Mouse (Mus musculus) stomach, postnatal 0 days (tissue): ENCODE results near the gene Gm10197. TPM values are rescaled to one million over a fixed set of nuclear protein-coding genes. Genes with fewer than 3 reads are reported as not detected.

Experiments
- ATAC-seq: fragments of 200-750 bp; cut with Nextera tagmentation; 2 replicates; pipeline ENCODE4 v1.8.0; 2017; ENCODE audit not compliant: low FRiP score, low TSS enrichment
- DNase-seq: peaks from one replicate; pipeline ENCODE4 v3.0.0-alpha.2; 2016; ENCODE audit warnings: low spot score
- H3K27ac ChIP-seq: fragments of 300-500 bp; sonication (generic); replicated peaks from 2 replicates; pipeline ENCODE4 v1.5.1; 2014; ENCODE audit warnings: mild to moderate bottlenecking, control low read depth
- H3K27me3 ChIP-seq: fragments of 300-500 bp; sonication (generic); 2 replicates; pipeline ENCODE4 v1.6.1; 2014; ENCODE audit warnings: low read length; ENCODE audit not compliant: control insufficient read depth, insufficient read depth
- H3K36me3 ChIP-seq: fragments of 300-500 bp; sonication (generic); 2 replicates; pipeline ENCODE4 v1.6.1; 2014; ENCODE audit warnings: low read length, mixed read lengths; ENCODE audit not compliant: control insufficient read depth, insufficient read depth
- H3K4me1 ChIP-seq: fragments of 300-500 bp; sonication (generic); replicated peaks from 2 replicates; pipeline ENCODE4 v1.6.1; 2014; ENCODE audit warnings: antibody characterized with exemption; ENCODE audit not compliant: control insufficient read depth, insufficient read depth
- H3K4me2 ChIP-seq: fragments of 300-500 bp; sonication (generic); replicated peaks from 2 replicates; pipeline ENCODE4 v1.6.1; 2014; ENCODE audit warnings: low read depth, mild to moderate bottlenecking, control low read depth, moderate library complexity
- H3K4me3 ChIP-seq: fragments of 300-500 bp; sonication (generic); 2 replicates; pipeline ENCODE4 v1.5.1; 2014; ENCODE audit warnings: low read depth, low read length, control low read depth
- H3K9ac ChIP-seq: fragments of 300-500 bp; sonication (generic); 2 replicates; pipeline ENCODE4 v1.6.1; 2014; ENCODE audit warnings: mild to moderate bottlenecking, low read length, control low read depth, mixed read lengths
- H3K9me3 ChIP-seq: fragments of 300-500 bp; sonication (generic); 2 replicates; pipeline ENCODE4 v1.6.1; 2016; ENCODE audit warnings: low read length; ENCODE audit not compliant: control insufficient read depth
- CTCF ChIP-seq: IDR thresholded peaks from 2 replicates; pipeline ENCODE4 v1.5.1; 2016; ENCODE audit warnings: antibody characterized with exemption, low read depth, mild to moderate bottlenecking, moderate library complexity
- EP300 ChIP-seq: optimal IDR thresholded peaks from 2 replicates; pipeline ENCODE3; 2016; ENCODE audit warnings: antibody characterized with exemption
- WGBS: fragments of 180-500 bp; shearing (Covaris S2); extraction: QIAGEN DNeasy Blood & Tissue Kit; methylation state at CpG from one replicate; pipeline ENCODE4 v1.1.7; 2014; 5-methylcytosine and 5-hydroxymethylcytosine counted together
- polyA plus RNA-seq: library from polyadenylated mRNA; unstranded; fragments of >200 nt; fragmentation: Nextera tagmentation; extraction: Ambion mirVana; gene quantifications from 2 replicates; pipeline ENCODE4 v1.2.1, GENCODE M21; 2015

The Gm10197 gene
- polyA plus RNA-seq, 1 experiment from 2014 or later = not detected

- no peak overlapping the region for H3K4me3 ChIP-seq
- H3K27me3 ChIP-seq = no peaks in the 10 kb centered on the region
- H3K9ac ChIP-seq = no peak overlapping the region
- DNase-seq = no peak
- H3K9me3 ChIP-seq = no peaks in the 10 kb centered on the region
- H3K4me2 ChIP-seq = no peak overlapping the region
- no peaks in the 10 kb centered on the region; the same call in 1 of the 2 replicates for H3K4me1 ChIP-seq
- peak; percentile 47 for ATAC-seq
- no peak for TF ChIP-seq CTCF
- no peak for TF ChIP-seq EP300
- peak overlapping the region; percentile 56; the same call in 1 of the 2 replicates for H3K27ac ChIP-seq
- H3K36me3 ChIP-seq = no peaks in the 10 kb centered on the region
- 19% methylated on average over 6 of the region's 6 CpGs for WGBS
Observed at GRCm38 (mm10) chr19:53412149-53412848, 40.7 kb upstream of the Gm10197 start.

GRCm38 (mm10) chr19:53409663-53410307 lies 38.2 kb upstream of the Gm10197 start:
- TF ChIP-seq CTCF (no peak), EP300 (no peak)
- 58% methylated on average over 17 of the region's 17 CpGs for WGBS
- ATAC-seq (no peak), DNase-seq (no peak)
- H3K27ac ChIP-seq = no peak overlapping the region
- no peak overlapping the region for H3K9ac ChIP-seq
- H3K4me3 ChIP-seq = no peak overlapping the region
- no peaks in the 10 kb centered on the region for H3K27me3 ChIP-seq
- no peaks in the 10 kb centered on the region for H3K36me3 ChIP-seq
- no peak overlapping the region for H3K4me2 ChIP-seq
- H3K9me3 ChIP-seq = no peaks in the 10 kb centered on the region
- H3K4me1 ChIP-seq = no peaks in the 10 kb centered on the region; the same call in 1 of the 2 replicates

- ATAC-seq (no peak), DNase-seq (no peak)
- no peak overlapping the region for H3K4me3 ChIP-seq
- TF ChIP-seq EP300 (no peak), CTCF (no peak)
- H3K4me1 ChIP-seq = no peaks in the 10 kb centered on the region
- 60% methylated on average over 8 of the region's 8 CpGs for WGBS
- H3K4me2 ChIP-seq = no peak overlapping the region
- no peaks in the 10 kb centered on the region for H3K9me3 ChIP-seq
- H3K27me3 ChIP-seq = no peaks in the 10 kb centered on the region
- H3K27ac ChIP-seq = no peak overlapping the region
- no peaks in the 10 kb centered on the region for H3K36me3 ChIP-seq
- H3K9ac ChIP-seq = no peak overlapping the region
Observed at GRCm38 (mm10) chr19:53408398-53408797, 36.8 kb upstream of the Gm10197 start.

GRCm38 (mm10) chr19:53407350-53407749 lies 35.8 kb upstream of the Gm10197 start:
- DNase-seq (no peak), ATAC-seq (no peak)
- no peak overlapping the region for H3K27ac ChIP-seq
- H3K9ac ChIP-seq = no peak overlapping the region
- 64% methylated on average over 2 of the region's 2 CpGs for WGBS
- H3K4me1 ChIP-seq = no peaks in the 10 kb centered on the region
- TF ChIP-seq EP300 (no peak), CTCF (no peak)
- no peak overlapping the region for H3K4me2 ChIP-seq
- no peak overlapping the region for H3K4me3 ChIP-seq
- no peaks in the 10 kb centered on the region for H3K27me3 ChIP-seq
- no peaks in the 10 kb centered on the region for H3K9me3 ChIP-seq
- no peaks in the 10 kb centered on the region for H3K36me3 ChIP-seq

GRCm38 (mm10) chr19:53405810-53406209 lies 34.2 kb upstream of the Gm10197 start:
- Histone ChIP-seq H3K9ac (no peak overlapping the region), H3K9me3 (no peaks in the 10 kb centered on the region), H3K27me3 (no peaks in the 10 kb centered on the region), H3K4me3 (no peak overlapping the region), H3K27ac (0 out of 2 replicates have a peak overlapping the region, but pooled peaks have one; percentile 24), H3K36me3 (no peaks in the 10 kb centered on the region), H3K4me1 (no peaks in the 10 kb centered on the region), H3K4me2 (no peak overlapping the region)
- DNase-seq (no peak), ATAC-seq (peak; percentile 49; the same call in 1 of the 2 replicates)
- TF ChIP-seq CTCF = no peak
- no peak for TF ChIP-seq EP300
- WGBS = 56% methylated on average over 2 of the region's 2 CpGs

- no peak overlapping the region for H3K4me3 ChIP-seq
- no peaks in the 10 kb centered on the region for H3K27me3 ChIP-seq
- DNase-seq (no peak), ATAC-seq (no peak)
- H3K36me3 ChIP-seq = no peaks in the 10 kb centered on the region
- no peak overlapping the region for H3K27ac ChIP-seq
- no peaks in the 10 kb centered on the region for H3K4me1 ChIP-seq
- TF ChIP-seq CTCF (no peak), EP300 (no peak)
- no peak overlapping the region for H3K4me2 ChIP-seq
- no peaks in the 10 kb centered on the region for H3K9me3 ChIP-seq
- WGBS = 77% methylated on average over 18 of the region's 18 CpGs
- no peak overlapping the region for H3K9ac ChIP-seq
Observed at GRCm38 (mm10) chr19:53404837-53405356, 33.3 kb upstream of the Gm10197 start.
